Mouse (Mus musculus) left cerebral cortex, adult 18-20 months (tissue): ENCODE data around the gene Dohh. TPM values are rescaled to one million over a fixed set of nuclear protein-coding genes. Genes with fewer than 3 reads are reported as not detected.

ENCODE experiments used
- DNase-seq, 2 experiments: peaks; one replicate each; pipeline ENCODE4 v3.0.0; 2021 to 2022; ENCODE audit warnings: low spot score in 2 of 2, mixed read lengths in 1 of 2
- total RNA-seq, 2 experiments: library from RNA; stranded (reverse); gene quantifications; 2 replicates each; pipeline ENCODE4 v1.2.3; 2021

Gene Dohh
- total RNA-seq, 2 experiments from 2014 or later = 87.4 to 97.6 TPM

DNA sequence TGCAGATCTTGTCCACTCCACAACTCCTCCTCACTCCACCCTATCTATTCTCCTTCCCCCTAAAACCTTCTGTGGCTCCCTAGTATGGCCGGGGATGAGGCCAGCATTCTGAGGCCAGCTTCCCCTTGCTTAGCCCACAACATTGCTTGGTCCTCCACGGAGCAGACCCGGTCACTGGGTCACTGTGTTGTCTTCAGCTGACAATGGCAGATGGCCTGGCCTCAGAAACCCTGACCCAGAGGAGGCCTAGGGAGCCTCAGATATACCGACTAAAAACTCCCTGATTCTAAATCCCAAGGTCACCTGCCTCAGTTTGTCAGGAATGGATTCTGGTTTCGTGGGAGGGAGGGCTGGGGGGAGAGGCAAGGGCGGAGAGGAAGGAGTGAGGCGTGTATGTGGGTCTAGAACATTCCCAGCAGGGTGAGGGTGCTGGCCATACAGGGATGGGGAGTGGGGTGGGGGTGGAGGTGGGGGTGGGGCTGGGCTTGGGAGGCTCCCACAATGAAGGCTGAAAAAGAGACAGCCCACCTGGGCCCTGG lies 18.1 kb downstream of the Dohh start:
- no peak for DNase-seq

DNA sequence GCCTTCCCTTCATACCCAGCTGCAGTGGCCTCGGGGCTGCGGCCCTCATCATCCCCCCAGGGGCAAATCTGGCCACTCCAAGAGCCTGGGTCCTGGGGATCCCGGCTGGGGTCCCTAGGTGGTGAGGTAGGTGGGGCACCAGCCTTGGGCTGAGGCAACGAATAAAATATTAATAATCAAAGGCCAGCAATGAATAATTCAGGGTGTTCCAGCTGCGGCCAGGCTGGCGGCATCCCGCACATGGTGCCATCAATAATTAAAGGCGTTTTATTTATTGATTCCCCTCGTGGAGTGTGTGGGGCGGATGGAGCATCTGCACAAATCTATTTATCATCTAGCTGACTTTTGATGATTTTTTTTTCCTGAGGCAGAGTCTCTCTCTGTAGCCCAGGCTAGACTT lies 19.3 kb downstream of the Dohh start:
- DNase-seq = no peak

DNA sequence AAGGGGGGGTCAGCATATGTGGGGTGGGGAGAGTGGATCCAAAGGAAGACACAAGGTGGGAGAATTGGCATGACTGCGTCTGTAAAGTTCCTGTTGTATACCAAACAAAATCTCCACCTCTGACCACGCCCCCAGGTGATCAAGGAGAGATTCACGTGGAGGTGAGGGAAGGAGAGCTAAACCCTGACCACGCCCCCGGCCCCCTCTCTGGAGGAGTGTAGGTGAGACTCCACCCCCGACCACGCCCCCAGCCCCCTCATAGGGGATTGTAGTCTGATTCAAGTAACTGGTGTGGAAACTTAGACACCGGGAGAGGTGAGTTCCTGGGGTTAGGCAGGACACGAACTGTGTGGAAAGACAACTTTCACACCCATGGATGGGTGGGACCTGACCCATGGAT lies 19.9 kb downstream of the Dohh start:
- DNase-seq = no peak

DNA sequence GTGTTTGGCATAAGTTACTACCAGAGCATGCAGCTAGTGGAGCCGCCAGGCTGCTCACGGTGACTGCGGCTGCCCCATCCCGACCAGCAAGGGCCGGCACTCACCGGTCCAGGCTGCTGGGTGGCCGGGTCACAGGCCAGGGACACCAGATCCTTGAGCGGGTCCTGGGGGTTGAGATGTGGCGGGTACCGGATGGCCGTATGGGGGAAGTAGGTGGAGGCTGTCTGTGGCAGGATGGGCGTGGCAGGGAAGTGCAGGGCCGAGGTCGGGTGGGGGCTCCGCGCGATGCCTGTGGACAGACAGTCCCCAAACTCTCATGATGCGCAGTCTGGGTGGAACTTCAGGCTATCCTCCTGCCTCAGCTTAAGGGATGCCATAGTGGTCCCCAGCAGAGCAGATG lies 20.5 kb downstream of the Dohh start:
- no peak for DNase-seq

DNA sequence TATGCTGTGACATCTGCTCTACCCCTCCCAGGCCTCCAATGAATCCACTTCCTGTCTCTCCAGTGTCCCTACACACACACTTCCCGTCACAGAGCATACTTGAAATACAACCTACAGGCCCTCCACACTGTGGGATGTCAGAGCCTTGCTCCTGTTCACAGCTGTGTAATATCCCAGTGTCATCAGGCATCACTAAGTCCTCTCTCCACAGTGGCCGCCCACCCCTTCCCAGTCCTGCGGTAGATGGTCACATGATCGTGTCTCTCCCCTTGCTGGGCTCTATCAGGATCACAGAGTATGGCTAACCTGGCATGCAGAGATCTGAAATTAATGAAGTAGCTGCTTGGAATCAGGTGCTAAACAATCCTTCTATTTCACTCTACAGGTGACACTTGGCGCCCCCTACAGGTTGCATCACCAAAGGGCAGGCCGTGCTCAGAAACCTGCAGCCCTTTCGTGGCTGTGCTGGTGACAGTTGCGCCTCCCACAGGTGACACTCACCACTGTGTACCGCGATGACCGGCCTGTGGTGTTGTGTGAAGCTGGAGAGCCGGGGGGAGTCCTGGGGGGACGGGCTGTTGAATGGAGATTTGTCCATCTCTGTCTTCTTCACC lies 21.5 kb downstream of the Dohh start:
- peak; percentile 52 to 67 for DNase-seq

DNA sequence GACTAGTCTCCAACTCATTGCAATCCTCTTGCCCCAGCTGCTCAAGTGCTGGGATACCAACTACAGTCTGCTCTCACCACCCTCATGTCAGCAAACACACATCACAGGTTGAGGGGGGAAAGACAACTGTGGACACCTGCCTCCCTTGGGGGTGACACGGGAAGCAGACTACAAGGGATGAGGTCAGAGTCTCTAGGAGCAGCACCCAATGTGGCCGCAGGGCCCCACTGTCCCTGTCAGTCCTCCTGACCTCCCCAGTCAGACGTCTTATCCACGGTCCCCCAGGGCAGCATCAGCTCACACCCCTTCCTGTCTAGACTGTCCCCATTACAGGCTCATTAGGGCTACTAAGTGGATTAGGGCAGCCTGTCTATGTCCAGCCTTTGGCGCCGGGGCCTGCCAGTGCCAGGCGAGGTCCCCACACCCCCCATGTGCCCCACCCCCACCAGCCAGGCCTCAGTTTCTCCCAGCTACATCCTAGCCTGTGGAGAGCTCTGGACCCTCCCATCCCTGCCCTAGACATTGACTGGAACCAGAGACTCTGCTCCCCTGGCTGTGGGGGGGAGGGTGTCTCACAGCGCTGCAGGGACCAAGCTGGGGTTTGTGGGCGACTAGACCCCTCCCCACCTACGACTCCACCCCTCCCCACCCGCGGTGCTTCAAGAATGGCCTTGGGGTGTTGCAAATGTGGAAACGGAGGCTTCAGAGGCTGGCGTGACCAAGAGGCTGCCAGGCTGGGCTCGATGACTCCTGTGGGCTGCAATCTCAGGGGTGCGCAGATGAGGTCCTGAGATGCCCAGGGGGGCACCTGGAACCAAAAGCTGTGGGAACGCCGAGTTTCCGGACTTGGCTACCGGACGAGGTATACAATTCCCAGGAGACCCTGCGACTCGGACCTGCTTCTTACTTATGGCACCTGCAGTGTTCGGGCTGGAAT lies 22.5 kb downstream of the Dohh start:
- no peak for DNase-seq

DNA sequence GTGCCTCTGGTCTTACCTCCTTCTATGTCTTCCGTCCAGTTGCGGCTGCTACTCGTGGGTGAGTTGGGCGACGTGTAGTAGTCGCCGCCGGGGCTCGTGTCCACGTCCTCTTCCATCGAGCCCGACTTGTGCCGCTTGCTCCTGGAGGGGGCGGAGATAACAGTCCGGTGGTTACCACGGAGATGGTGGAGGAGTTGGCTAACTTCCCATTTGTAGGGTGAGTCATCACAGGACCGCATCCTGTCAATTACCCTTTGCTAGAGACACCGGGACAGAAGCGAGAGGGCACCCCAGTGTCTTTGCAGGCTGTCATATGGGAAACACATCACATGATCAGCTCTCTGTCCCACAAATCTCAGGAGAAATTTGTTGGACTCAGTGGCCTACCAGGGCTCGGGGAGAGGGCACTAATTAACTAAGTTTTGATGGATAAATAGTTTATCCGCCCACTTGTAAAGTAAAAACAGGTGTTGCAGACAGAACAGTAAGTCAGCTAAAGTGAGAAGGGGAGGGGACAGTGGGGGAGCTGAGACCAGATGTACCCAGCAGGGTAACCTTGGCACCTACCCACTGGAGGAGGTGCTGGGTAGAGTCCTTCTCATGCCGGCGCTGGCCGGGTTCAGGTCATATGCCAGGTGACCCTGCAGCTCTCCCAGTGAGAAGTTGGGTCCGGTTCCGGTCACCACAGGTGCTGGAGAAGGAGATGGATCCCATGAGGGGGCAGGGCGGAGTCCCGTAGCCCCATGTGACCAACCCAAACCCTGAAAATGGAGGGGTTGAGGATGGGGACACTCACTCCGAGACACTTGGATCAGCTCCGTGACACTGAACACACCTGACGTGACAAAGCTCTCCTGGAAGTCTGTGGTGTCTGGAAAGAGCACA lies 23.6 kb downstream of the Dohh start:
- peak; percentile 69 to 77 for DNase-seq

DNA sequence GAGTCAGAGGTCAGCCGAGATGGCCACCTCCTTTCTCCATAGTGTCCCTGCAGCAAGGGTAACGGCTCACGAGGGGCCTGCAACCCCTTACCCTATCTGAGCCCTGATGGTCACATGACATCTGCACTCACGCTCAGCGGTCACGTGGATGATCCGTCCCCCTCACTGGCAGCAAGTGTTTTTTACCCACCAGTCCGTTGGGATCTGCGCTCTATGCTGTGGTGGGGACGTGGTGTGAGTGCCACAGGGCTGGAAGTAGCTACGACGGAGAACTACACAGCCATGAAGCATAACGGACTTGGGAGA lies 24.1 kb downstream of the Dohh start:
- no peak for DNase-seq

DNA sequence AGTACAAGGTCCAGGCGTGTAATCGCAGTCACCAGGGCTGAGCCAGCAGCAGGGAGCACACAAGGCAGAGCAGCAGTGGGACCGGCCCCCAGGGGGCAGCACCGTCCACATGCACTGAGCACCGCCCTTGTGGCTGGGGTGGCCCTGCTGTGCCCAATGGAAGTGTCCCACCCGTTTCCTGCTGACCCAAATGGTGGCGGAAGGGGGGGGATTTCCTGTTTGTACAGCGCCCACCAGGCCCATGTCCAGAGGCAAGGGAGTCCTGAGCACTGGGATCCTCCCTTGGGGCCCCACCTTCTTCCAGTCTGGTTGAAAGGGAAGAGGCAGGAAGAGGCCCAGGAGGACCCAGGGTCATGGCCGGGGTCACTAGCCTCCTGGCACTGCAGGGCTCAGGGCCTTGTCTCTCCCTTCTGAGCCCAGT lies 24.7 kb downstream of the Dohh start:
- peak; percentile 65 to 70 for DNase-seq

DNA sequence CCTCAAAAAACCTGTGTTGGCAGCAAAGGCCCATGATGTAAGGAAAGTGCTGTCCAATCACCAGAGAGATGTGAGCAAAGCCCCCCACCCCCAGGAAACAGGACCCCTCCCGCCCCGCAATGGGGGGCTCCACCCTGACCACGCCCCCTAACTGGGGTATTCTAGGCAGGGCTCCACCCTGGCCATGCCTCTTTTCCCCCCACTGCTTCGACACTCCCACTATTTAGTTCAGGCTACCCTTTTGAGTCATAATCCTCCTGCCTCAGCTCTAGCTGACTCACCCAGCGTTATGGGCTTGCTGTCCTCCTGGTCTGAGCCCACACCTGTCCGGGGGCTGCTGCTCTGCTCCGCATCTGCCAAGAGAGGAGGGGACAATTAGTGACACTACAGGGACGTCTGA lies 25.1 kb downstream of the Dohh start:
- no peak for DNase-seq

DNA sequence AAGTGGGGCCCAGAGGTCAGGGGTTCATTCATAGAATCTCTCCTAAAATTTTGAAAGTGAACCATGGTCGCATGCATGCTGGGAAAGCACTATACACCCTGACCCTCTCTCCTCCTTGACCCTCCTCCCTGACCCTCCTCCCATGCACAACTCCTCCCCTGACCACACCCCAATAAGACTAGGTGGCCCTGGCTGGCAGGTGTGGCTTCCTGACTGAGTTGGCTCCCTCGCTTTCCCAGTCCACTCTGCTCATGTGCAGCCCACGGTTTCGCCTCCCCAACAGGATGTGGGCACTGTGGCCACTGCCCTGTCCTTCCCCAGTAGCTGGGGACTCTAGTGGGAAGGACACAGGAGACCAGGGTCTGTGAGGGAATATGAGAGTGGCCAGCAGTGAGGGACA lies 26.1 kb downstream of the Dohh start:
- DNase-seq = no peak

DNA sequence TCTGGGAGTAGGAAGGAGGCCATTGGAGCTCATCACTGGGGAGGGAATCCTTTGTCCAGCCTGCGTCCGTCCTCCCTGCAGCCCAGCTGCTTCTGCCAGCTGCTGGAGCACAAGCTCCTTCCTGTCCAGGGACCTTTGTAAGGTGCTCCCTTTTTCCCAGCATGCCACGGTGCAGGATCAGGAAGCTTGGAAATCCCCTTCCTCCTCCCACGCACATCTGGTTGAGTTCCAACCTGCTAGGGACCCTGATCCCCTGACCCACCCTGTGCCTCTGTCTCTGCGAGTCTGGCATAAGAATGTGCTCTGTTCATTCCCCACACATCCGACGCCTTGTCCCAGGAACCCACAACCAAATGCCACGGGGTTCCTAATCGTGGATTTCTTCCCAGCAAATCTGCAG lies 26.8 kb downstream of the Dohh start:
- no peak for DNase-seq

DNA sequence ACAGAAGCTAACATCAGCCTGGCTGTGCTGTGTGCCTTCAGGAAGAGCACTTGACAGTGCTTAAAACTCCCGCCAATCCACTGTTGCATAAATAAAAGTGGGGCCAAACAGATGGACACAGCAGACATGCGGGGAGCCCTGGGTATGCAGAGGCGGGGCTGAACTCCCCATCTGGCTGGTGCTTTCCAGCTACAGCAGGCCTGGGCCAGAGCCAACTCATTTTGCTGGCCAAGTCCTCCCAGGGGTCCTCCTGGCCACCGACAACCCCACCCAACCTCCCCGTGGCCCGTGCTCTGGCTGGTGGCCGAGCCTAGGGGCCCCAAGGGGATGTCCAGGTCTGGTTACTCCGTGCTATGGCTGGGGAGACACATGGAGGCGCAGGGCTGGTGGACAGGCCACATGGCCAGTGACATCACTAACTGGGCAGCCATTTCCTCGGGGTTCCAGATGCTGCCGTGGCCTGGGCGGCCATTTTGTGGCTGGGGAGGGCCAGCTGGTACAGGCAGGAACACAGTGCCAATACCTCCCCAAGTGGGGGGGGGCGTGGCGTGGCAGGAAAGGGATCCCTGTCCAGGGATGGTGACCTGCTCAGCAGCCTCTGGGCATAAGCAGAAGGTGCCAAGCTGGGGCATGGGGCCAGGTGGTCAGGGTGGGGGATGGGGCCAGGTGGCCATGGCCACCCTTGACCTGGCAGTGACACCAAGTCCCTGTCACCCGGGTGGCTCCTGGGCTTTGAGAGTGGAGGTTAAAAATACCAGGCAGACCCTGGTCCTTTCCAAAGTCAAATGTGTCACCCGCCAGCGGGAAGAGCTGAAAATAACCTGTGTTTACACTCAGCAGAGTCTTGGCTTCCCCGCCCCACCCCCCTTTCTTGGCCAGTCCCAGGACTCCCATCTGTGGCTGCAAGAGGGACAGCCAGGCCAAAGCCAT lies 27.5 kb downstream of the Dohh start:
- peak; percentile 67 to 74 for DNase-seq

DNA sequence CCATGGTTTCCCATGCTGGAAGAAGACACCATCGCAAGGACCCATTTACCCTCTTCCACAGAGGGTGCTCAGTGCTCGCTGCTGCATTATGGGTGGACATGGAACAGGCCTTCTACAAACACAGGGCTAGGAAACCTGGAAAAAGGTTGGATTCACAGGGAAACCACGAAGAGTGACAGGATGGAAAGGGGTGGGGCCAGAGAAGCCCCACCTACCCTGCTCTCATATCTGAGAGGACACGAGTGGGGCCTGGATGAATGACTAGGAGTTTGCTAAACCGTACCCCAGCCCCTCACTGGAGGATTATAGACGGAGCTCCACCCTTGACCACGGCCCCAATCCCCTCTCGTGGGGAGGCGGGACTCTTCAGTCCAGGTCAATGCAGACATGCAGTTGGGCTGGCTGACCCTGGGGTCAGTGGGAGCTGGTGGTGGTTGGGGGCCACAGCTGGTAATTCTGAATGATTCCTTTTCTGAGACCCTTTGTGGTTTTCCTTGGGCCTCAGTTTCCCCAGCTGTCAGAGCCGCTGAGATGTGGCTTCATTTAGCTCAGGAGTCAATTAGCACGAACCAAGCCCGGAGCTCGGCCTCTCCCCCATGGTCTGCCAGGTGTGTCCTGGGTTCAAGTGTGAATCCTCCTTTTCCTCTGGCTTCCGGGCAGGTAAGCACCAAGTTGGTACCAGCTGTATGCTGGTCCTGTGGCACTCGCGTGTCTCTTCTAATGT lies 28.5 kb downstream of the Dohh start:
- no peak for DNase-seq

DNA sequence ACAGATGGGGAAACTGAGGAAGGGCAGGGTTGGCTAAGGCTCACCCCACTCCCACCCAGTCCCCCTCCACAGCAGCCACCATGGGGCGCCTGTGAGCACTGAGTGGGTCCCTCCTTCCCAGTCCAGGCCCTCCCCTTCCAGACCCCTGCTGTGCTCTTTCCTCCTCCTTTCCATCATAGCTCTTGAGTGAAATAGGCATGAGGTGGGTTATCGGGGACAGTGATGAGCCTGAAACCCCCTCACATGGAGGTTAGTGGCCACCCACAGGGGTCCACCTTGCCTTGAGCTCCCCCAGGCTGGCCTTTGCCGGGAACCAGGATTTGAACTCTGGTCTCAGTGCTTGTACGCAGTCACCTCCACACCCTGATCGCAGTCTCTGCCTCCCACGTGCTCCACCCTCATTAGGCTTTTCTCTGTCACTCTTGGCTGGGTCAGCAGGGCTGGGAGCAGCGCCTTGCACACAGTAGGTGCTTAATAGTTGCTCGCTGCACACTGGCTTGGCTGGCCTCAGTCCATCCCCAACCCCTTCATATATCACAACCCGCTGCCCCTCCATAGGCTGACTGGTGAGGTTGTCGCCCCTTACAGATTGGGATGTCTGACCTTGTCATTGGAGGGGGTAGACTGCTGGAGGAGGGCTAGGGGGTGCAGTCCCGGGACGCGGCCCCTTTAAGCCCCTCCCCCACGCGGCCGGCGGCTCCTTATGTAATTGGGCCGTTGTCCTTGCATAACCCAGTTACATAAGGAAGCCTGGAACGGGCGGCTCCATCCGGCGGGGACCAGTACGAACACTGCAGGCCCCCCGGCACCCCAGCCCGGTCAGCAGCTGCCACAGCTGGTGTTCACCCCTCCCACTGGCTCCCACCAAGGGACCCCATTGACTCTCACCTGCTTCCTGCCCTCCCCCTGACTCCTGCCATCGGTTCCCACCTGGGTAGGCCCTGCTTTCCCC lies 29.4 kb downstream of the Dohh start:
- DNase-seq = peak; percentile 77 to 78

DNA sequence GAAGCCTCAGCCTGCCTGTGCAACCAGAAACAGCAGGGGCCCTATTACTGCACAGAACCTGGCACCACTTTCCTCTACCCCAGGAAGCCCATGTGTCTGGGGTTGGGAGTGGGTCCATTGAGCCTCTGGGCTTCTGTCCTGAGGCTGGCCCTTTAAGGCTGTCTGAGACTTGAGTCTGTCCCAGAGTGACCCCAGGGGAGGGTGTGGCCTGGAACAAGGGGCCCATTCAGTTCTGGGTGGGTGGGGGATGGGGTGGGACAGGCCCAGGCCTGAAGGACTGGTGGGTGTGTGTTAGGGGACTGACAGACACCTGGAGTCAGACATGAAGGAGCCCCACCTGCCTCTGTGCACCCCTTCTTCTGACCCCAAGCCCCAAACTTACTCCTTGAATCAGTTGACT lies 30.5 kb downstream of the Dohh start:
- DNase-seq = no peak

DNA sequence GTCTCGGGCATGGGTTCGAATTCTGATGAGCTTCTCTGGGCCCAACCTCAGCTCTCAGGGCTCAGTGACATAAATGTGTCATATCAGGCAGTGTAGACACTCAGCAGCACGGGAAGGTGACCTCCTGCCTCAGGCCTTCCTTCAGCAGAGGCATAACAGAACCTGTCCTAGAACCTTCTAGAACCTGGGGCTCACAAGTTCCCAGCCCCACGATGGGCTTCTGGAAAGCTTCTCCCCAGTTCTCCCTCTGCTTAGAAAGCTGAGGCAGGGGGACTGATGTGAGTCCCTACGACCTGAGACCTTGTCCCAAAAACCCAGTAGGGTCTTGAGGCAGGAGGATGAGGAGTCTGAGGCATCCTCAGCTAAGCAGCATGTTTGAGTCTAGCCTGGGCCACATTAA lies 30.9 kb downstream of the Dohh start:
- DNase-seq = no peak

DNA sequence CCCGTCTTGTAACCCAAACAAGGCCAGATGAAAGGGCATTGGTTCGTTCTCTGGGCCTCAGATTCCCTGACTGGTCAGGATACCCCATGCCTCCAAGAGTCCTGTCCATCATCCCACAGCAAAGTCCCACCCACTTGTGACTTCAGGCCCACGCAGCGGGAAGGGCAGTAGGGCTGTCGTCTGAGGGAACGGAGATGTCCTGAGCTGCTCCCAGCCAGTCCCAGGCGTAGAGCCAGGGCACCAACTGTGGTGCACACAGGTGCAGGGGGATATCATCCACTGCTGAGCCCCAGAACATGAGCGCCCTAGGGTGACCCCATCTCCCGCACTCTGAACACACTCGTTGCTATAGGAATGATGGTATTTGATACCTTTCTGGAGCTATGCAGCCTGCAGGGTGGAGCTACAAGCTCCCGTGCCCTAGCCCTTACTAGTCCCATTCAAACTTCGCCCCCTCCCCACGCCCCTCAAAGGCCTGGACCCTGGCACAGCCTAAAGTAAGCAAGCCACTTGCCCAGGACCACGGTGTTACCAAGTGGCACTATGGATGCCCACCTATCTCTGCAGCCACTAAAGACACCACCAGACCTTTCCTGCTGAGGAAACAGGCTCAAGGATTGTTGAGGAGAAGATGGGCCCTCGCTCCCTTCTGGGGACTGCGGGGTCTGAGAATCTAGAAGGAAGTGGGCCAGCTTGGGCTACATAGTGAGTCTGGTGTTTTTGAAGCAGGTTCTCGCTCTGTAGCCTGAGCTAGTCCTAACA lies 31.5 kb downstream of the Dohh start:
- DNase-seq = no peak
